17 mouse cellular contexts compared by ENCODE assay signal in genomic region chr13:25108353-25108752, GRCm38 (mm10). TPM values are rescaled to one million over a fixed set of nuclear protein-coding genes. Genes with fewer than 3 reads are reported as not detected.
"Had no signal": no experiment of that assay in that cellular context is flagged by ENCODE, and none has a peak within 500 bp of the region (broad histone marks: within the 10 kb centered on the region; RNA-seq: fewer than 3 reads in every experiment).

No protein-coding gene starts in this region.

- H3K27ac ChIP-seq: neural tube, embryonic 13.5 days; neural tube, embryonic 15.5 days; stomach, embryonic 15.5 days; stomach, postnatal 0 days had no signal

- H3K4me1 ChIP-seq: neural tube, embryonic 13.5 days; neural tube, embryonic 15.5 days; stomach, embryonic 15.5 days had no signal

- DNase-seq: retina, postnatal 1 day; right cerebral cortex, adult 18-20 months; right cerebral cortex, postnatal 14 days; right cerebral cortex, postnatal 25 days; right cerebral cortex, postnatal 4 days; spleen, adult 18-20 months; thymus, adult 18-20 months; thymus, adult 2 months; thymus, postnatal 14 days; thymus, postnatal 25 days; thymus, postnatal 36 days; thymus, postnatal 4 days had no signal

- H3K27me3 ChIP-seq: neural tube, embryonic 13.5 days; neural tube, embryonic 15.5 days; stomach, embryonic 15.5 days had no signal

- H3K4me2 ChIP-seq: neural tube, embryonic 13.5 days; neural tube, embryonic 15.5 days; stomach, embryonic 15.5 days had no signal

- H3K9ac ChIP-seq: neural tube, embryonic 13.5 days; neural tube, embryonic 15.5 days; stomach, embryonic 15.5 days had no signal

- H3K36me3 ChIP-seq: neural tube, embryonic 13.5 days; neural tube, embryonic 15.5 days; stomach, embryonic 15.5 days had no signal

- H3K4me3 ChIP-seq: neural tube, embryonic 13.5 days; neural tube, embryonic 15.5 days; stomach, embryonic 15.5 days had no signal

- H3K9me3 ChIP-seq: neural tube, embryonic 13.5 days; neural tube, embryonic 15.5 days; stomach, embryonic 15.5 days had no signal

RNA-seq across cellular contexts. Expression of gene Dcdc2a, which starts 52.5 kb away (rescaled TPM):
- polyA plus RNA-seq: small intestine, adult 2 months had no signal
